Mouse (Mus musculus): Measurements from ENCODE around the gene Tmem203. TPM values are rescaled to one million over a fixed set of nuclear protein-coding genes. Genes with fewer than 3 reads are reported as not detected.
"Not testable (repeated sequence)": the region's sequence is repeated elsewhere in the genome, so short reads cannot be mapped to it uniquely, and the experiment has no call there.

Gene Tmem203
- polyA plus RNA-seq, 1 experiment from 2014 or later = 12.2 TPM

GRCm38 (mm10) chr2:25246183-25247072 is 8.8 kb upstream of the Tmem203 start, which contains the start of gene AL732309.1:
Gene AL732309.1 (minus strand): TSS chr2:25246863.
- no peaks in the 10 kb centered on the region for H3K9me3 ChIP-seq (ENCODE audit: control insufficient read depth, low read length)
- H3K4me1 ChIP-seq (replicated peaks; ENCODE audit: control insufficient read depth, insufficient read depth, low read length) = peaks cover 4% of the 10 kb centered on the region; the same call in 1 of the 2 replicates
- H3K9ac ChIP-seq (ENCODE audit: low read depth, low read length) = no peak within 1 kb of the TSS
- 88% methylated on average over 10 of the region's 10 CpGs for WGBS
- no peak within 1 kb of the TSS for H3K27ac ChIP-seq (ENCODE audit: low read depth, low read length)
- H3K36me3 ChIP-seq (ENCODE audit: control insufficient read depth, insufficient read depth, low read length) = 0 out of 2 replicates have a peak, but pooled peaks cover under 1% of the 10 kb centered on the region
- no peak for DNase-seq (ENCODE audit: low spot score)
- ATAC-seq (ENCODE audit: low FRiP score) = no peak
- no peaks in the 10 kb centered on the region; the same call in 1 of the 2 replicates for H3K27me3 ChIP-seq (ENCODE audit: control insufficient read depth, insufficient read depth, low read length)
- H3K4me3 ChIP-seq (ENCODE audit: low read depth, low read length) = no peak within 1 kb of the TSS
- no peak within 1 kb of the TSS for H3K4me2 ChIP-seq (replicated peaks; ENCODE audit: low read depth, low read length)

- Histone ChIP-seq H3K27me3 (ENCODE audit: control insufficient read depth, insufficient read depth, low read length) (no peaks in the 10 kb centered on the region), H3K9ac (ENCODE audit: low read depth, low read length) (no peak overlapping the region), H3K36me3 (ENCODE audit: control insufficient read depth, insufficient read depth, low read length) (0 out of 2 replicates have a peak, but pooled peaks cover 2% of the 10 kb centered on the region), H3K4me1 (replicated peaks; ENCODE audit: control insufficient read depth, insufficient read depth, low read length) (peaks cover 7% of the 10 kb centered on the region; the same call in 1 of the 2 replicates), H3K4me2 (replicated peaks; ENCODE audit: low read depth, low read length) (no peak overlapping the region), H3K27ac (ENCODE audit: low read depth, low read length) (no peak overlapping the region), H3K4me3 (ENCODE audit: low read depth, low read length) (no peak overlapping the region), H3K9me3 (ENCODE audit: control insufficient read depth, low read length) (no peaks in the 10 kb centered on the region)
- ATAC-seq (ENCODE audit: low FRiP score) (no peak), DNase-seq (ENCODE audit: low spot score) (peak; percentile 19)
- 88% methylated on average over 1 of the region's 1 CpGs for WGBS
These were observed 2.9 kb upstream of the Tmem203 start for GRCm38 (mm10) chr2:25252331-25252730.

GRCm38 (mm10) chr2:25256443-25257109 is 1.3 kb downstream of the Tmem203 start:
- H3K27ac ChIP-seq (ENCODE audit: low read depth, low read length); H3K36me3 ChIP-seq (ENCODE audit: control insufficient read depth, insufficient read depth, low read length); H3K4me1 ChIP-seq (replicated peaks; ENCODE audit: control insufficient read depth, insufficient read depth, low read length); H3K27me3 ChIP-seq (ENCODE audit: control insufficient read depth, insufficient read depth, low read length); ATAC-seq (ENCODE audit: low FRiP score); H3K9me3 ChIP-seq (ENCODE audit: control insufficient read depth, low read length); H3K9ac ChIP-seq (ENCODE audit: low read depth, low read length): not testable (repeated sequence)
- peak; percentile 34 for DNase-seq (ENCODE audit: low spot score)
- peak overlapping the region; percentile 69; the same call in 1 of the 2 replicates for H3K4me3 ChIP-seq (ENCODE audit: low read depth, low read length)
- H3K4me2 ChIP-seq (replicated peaks; ENCODE audit: low read depth, low read length) = peak overlapping the region; percentile 74; the same call in 1 of the 2 replicates
- 64% methylated on average over 10 of the region's 12 CpGs for WGBS

GRCm38 (mm10) chr2:25257250-25257649 is 2.0 kb downstream of the Tmem203 start:
- not testable (repeated sequence) for H3K4me3 ChIP-seq (ENCODE audit: low read depth, low read length); ATAC-seq (ENCODE audit: low FRiP score); H3K4me1 ChIP-seq (replicated peaks; ENCODE audit: control insufficient read depth, insufficient read depth, low read length); H3K9me3 ChIP-seq (ENCODE audit: control insufficient read depth, low read length); H3K27me3 ChIP-seq (ENCODE audit: control insufficient read depth, insufficient read depth, low read length); H3K27ac ChIP-seq (ENCODE audit: low read depth, low read length); H3K9ac ChIP-seq (ENCODE audit: low read depth, low read length); H3K36me3 ChIP-seq (ENCODE audit: control insufficient read depth, insufficient read depth, low read length); H3K4me2 ChIP-seq (replicated peaks; ENCODE audit: low read depth, low read length); DNase-seq (ENCODE audit: low spot score)
- WGBS = 90% methylated on average over 5 of the region's 5 CpGs

GRCm38 (mm10) chr2:25258887-25259286 is 3.6 kb downstream of the Tmem203 start:
- 44% methylated on average over 2 of the region's 2 CpGs for WGBS
- no peak overlapping the region for H3K27ac ChIP-seq (ENCODE audit: low read depth, low read length)
- H3K4me1 ChIP-seq (replicated peaks; ENCODE audit: control insufficient read depth, insufficient read depth, low read length) = peaks cover 14% of the 10 kb centered on the region
- H3K9ac ChIP-seq (ENCODE audit: low read depth, low read length) = no peak overlapping the region
- DNase-seq (ENCODE audit: low spot score) (no peak), ATAC-seq (ENCODE audit: low FRiP score) (no peak)
- H3K27me3 ChIP-seq (ENCODE audit: control insufficient read depth, insufficient read depth, low read length) = peaks cover 9% of the 10 kb centered on the region
- H3K4me2 ChIP-seq (replicated peaks; ENCODE audit: low read depth, low read length) = no peak overlapping the region
- no peaks in the 10 kb centered on the region for H3K36me3 ChIP-seq (ENCODE audit: control insufficient read depth, insufficient read depth, low read length)
- H3K4me3 ChIP-seq (ENCODE audit: low read depth, low read length) = no peak overlapping the region
- H3K9me3 ChIP-seq (ENCODE audit: control insufficient read depth, low read length) = no peaks in the 10 kb centered on the region

GRCm38 (mm10) chr2:25261870-25262269 is 6.6 kb downstream of the Tmem203 start:
- Histone ChIP-seq H3K9me3 (ENCODE audit: control insufficient read depth, low read length) (no peaks in the 10 kb centered on the region), H3K9ac (ENCODE audit: low read depth, low read length) (peak overlapping the region; percentile 44), H3K27ac (ENCODE audit: low read depth, low read length) (no peak overlapping the region), H3K4me1 (replicated peaks; ENCODE audit: control insufficient read depth, insufficient read depth, low read length) (peaks cover 12% of the 10 kb centered on the region), H3K27me3 (ENCODE audit: control insufficient read depth, insufficient read depth, low read length) (peaks cover 13% of the 10 kb centered on the region), H3K4me3 (ENCODE audit: low read depth, low read length) (peak overlapping the region; percentile 77), H3K4me2 (replicated peaks; ENCODE audit: low read depth, low read length) (peak overlapping the region; percentile 99), H3K36me3 (ENCODE audit: control insufficient read depth, insufficient read depth, low read length) (no peaks in the 10 kb centered on the region)
- 43% methylated on average over 12 of the region's 12 CpGs for WGBS
- no peak for DNase-seq (ENCODE audit: low spot score)
- no peak for ATAC-seq (ENCODE audit: low FRiP score)

- under 1% methylated on average over 39 of the region's 39 CpGs for WGBS
- H3K27ac ChIP-seq (ENCODE audit: low read depth, low read length) = peak within 1 kb of the TSS; percentile 36; the same call in 1 of the 2 replicates
- peak; percentile 99 for ATAC-seq (ENCODE audit: low FRiP score)
- peak within 1 kb of the TSS; percentile 99 for H3K4me2 ChIP-seq (replicated peaks; ENCODE audit: low read depth, low read length)
- H3K4me3 ChIP-seq (ENCODE audit: low read depth, low read length) = peak within 1 kb of the TSS; percentile 77
- no peaks in the 10 kb centered on the region for H3K9me3 ChIP-seq (ENCODE audit: control insufficient read depth, low read length)
- DNase-seq (ENCODE audit: low spot score) = peak; percentile 93
- H3K4me1 ChIP-seq (replicated peaks; ENCODE audit: control insufficient read depth, insufficient read depth, low read length) = peaks cover 12% of the 10 kb centered on the region
- no peaks in the 10 kb centered on the region for H3K36me3 ChIP-seq (ENCODE audit: control insufficient read depth, insufficient read depth, low read length)
- peaks cover 13% of the 10 kb centered on the region for H3K27me3 ChIP-seq (ENCODE audit: control insufficient read depth, insufficient read depth, low read length)
- H3K9ac ChIP-seq (ENCODE audit: low read depth, low read length) = peak within 1 kb of the TSS; percentile 60
These were observed 7.1 kb downstream of the Tmem203 start, which contains the start of gene Tprn for GRCm38 (mm10) chr2:25262291-25262767. Gene Tprn (plus strand): TSS chr2:25262618.

GRCm38 (mm10) chr2:25262795-25263622 is 7.8 kb downstream of the Tmem203 start:
- ATAC-seq (ENCODE audit: low FRiP score) (peak; percentile 59), DNase-seq (ENCODE audit: low spot score) (peak; percentile 61)
- under 1% methylated on average over 82 of the region's 82 CpGs for WGBS
- Histone ChIP-seq H3K4me3 (ENCODE audit: low read depth, low read length) (peak overlapping the region; percentile 77), H3K9me3 (ENCODE audit: control insufficient read depth, low read length) (no peaks in the 10 kb centered on the region), H3K27ac (ENCODE audit: low read depth, low read length) (peak overlapping the region; percentile 36; the same call in 1 of the 2 replicates), H3K36me3 (ENCODE audit: control insufficient read depth, insufficient read depth, low read length) (no peaks in the 10 kb centered on the region), H3K4me2 (replicated peaks; ENCODE audit: low read depth, low read length) (peak overlapping the region; percentile 99), H3K9ac (ENCODE audit: low read depth, low read length) (peak overlapping the region; percentile 60), H3K4me1 (replicated peaks; ENCODE audit: control insufficient read depth, insufficient read depth, low read length) (peaks cover 12% of the 10 kb centered on the region), H3K27me3 (ENCODE audit: control insufficient read depth, insufficient read depth, low read length) (peaks cover 13% of the 10 kb centered on the region)

Data from hindbrain, embryonic 11.5 days (tissue).